Mouse (Mus musculus) cerebellum, adult 2 months (tissue): ENCODE data around the gene Aff3. TPM values are rescaled to one million over a fixed set of nuclear protein-coding genes. Genes with fewer than 3 reads are reported as not detected.
"Not testable (repeated sequence)": the region's sequence is repeated elsewhere in the genome, so short reads cannot be mapped to it uniquely, and the experiment has no call there.

Experiments used
- DNase-seq, 2 experiments: peaks; one replicate each; pipeline ENCODE4 v3.0.0; 2021
- H3K27ac ChIP-seq: fragments of 200-500 bp; 2 replicates; pipeline ENCODE4 v1.5.1; 2012; ENCODE audit warnings: low read length, control low read depth, inconsistent platforms; ENCODE audit not compliant: insufficient read depth
- H3K27me3 ChIP-seq: fragments of 200-500 bp; 2 replicates; pipeline ENCODE4 v1.6.1; 2012; ENCODE audit warnings: inconsistent platforms, mild to moderate bottlenecking, low read length, moderate library complexity; ENCODE audit not compliant: control insufficient read depth, insufficient read depth
- H3K4me1 ChIP-seq: fragments of 200-500 bp; 2 replicates; pipeline ENCODE4 v1.6.1; 2011; ENCODE audit warnings: low read length; ENCODE audit not compliant: control insufficient read depth, insufficient read depth
- H3K4me3 ChIP-seq: fragments of 200-500 bp; replicated peaks from 2 replicates; pipeline ENCODE3; 2011; ENCODE audit warnings: mild to moderate bottlenecking, low read depth, low read length, control low read depth; ENCODE audit not compliant: insufficient read depth
- CTCF ChIP-seq: fragments of 200-500 bp; IDR thresholded peaks from 2 replicates; pipeline ENCODE4 v1.5.1; 2011; ENCODE audit warnings: low read depth, mild to moderate bottlenecking, control low read depth, low read length, moderate library complexity, borderline replicate concordance; ENCODE audit not compliant: insufficient read depth
- POLR2A ChIP-seq: fragments of 200-500 bp; IDR thresholded peaks from 2 replicates; pipeline ENCODE4 v1.6.1; 2011; ENCODE audit warnings: low read length, control low read depth, borderline replicate concordance; ENCODE audit not compliant: insufficient read depth
- WGBS: fragments of 180-500 bp; shearing (Covaris S2); methylation state at CpG from one replicate; pipeline ENCODE4 v1.1.7; 2018; 5-methylcytosine and 5-hydroxymethylcytosine counted together
- polyA plus RNA-seq: library from polyadenylated mRNA; depleted of rRNA; stranded (reverse); fragments of >200 nt; gene quantifications from 2 replicates; pipeline ENCODE4 v1.2.3, GENCODE M21; 2012

The Aff3 gene
- polyA plus RNA-seq, 1 experiment = 19.8 TPM

DNA sequence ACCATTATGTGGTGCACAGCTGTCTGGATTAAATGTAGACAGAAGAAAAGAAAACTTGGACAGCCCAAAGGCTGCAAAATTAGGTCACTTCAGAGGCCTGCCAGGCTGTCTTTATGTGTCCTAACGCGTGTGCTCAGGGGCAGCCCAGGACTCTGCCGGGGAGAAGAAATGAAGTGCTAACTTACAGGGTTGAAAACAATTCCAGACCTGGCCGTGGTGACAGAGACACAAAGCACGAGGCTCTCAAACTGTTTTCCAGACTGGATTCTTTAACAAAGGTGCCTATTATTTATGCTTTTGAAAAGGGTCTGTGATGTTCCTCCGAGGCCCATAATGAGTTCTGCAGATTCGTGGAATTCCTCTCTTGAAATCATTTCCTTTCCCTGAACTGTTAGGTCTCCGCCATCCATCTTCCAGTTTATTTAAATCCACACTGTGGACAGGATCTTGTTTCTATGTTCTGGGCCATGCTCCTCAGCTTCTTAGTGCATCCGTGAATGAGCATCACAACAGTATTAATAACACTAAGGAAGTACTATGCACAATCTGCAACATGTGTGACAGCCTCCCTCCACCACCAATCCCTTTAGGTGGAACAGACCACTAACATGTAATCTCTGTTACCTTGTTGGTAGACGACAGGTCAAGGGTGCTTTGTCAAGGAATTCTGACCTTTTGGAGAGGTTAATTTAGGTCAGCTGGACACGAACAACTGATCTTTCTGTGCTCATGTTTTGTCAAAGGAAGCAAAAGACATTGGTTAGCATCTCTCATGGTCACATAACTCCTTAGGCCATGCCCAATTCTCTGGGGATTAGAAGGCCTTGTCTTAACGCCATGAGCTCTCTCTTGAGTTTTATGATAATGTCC is 228.0 kb downstream of the Aff3 start:
- DNase-seq = no peak
- H3K4me3 ChIP-seq = no peak overlapping the region
- no peaks in the 10 kb centered on the region for H3K27me3 ChIP-seq
- peaks cover 9% of the 10 kb centered on the region; the same call in 1 of the 2 replicates for H3K4me1 ChIP-seq
- WGBS = 84% methylated on average over 12 of the region's 12 CpGs
- H3K27ac ChIP-seq = no peak overlapping the region
- no peak for TF ChIP-seq CTCF

DNA sequence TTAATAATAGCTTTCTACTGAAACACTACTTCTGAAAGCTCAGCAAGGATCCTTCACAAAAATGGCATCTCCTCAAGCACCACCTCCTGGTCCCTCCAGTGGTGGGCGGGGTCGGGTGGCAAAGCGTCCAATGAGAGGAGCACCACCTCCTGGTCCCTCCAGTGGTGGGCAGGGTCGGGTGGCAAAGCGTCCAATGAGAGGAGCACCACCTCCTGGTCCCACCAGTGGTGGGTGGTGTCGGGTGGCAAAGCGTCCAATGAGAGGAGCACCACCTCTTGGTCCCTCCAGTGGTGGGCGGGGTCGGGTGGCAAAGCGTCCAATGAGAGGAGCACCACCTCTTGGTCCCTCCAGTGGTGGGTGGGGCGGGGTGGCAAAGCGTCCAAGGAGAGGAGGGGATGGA is 234.4 kb downstream of the Aff3 start:
- H3K4me1 ChIP-seq, H3K27ac ChIP-seq, H3K27me3 ChIP-seq, DNase-seq, H3K4me3 ChIP-seq: not testable (repeated sequence)
- WGBS = 96% methylated on average over 12 of the region's 12 CpGs

DNA sequence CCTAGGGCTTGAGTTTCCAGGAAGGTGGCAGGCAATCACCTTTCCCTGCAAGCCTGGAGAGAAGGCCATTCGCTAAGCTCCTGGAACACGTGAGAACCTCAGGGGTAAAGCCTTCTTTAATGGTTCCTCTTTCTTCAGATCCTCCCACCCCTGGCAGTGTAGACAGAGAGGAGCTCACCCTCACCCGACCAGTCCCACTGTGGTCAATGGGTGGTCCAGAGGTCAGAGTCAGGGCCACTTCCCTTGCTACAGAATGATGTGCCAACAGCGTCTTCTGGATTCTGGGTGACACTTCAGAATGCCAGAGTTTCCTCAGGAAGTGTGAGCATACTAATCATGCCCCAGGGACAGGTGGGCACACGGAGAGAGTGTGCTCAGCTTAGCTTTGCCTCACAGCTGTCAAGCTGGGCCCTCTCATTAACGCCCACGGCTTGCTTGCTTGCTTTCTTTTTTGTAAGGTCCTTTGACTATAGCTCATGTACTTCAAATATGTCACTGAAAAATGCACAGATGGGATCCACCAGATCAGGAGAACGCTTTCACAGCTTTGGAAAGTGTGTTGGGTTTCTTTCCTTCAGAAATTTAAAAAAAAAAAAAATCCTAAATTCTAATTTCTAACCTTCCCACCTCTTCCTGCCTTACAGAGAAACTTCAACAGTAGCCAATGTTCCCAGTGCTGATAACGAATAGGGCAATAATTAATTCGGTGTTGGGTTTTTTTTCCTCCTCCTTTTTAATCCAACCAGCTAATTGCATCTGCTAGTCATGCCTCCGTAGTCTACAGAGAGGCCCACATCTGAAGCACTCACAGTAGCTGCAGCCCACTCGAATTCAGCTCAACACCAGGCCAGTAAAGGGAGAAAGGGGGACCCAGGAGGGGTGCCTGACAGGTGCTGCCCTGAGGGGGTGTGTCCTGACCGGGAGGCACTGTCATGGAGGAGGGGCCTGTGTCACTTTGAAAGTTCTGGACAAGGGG is 235.8 kb downstream of the Aff3 start:
- TF ChIP-seq CTCF (no peak), POLR2A (no peak)
- 61% methylated on average over 13 of the region's 13 CpGs for WGBS
- DNase-seq = no peak
- Histone ChIP-seq H3K4me1 (peaks cover 4% of the 10 kb centered on the region), H3K4me3 (no peak overlapping the region), H3K27ac (no peak overlapping the region), H3K27me3 (no peaks in the 10 kb centered on the region; the same call in 1 of the 2 replicates)

DNA sequence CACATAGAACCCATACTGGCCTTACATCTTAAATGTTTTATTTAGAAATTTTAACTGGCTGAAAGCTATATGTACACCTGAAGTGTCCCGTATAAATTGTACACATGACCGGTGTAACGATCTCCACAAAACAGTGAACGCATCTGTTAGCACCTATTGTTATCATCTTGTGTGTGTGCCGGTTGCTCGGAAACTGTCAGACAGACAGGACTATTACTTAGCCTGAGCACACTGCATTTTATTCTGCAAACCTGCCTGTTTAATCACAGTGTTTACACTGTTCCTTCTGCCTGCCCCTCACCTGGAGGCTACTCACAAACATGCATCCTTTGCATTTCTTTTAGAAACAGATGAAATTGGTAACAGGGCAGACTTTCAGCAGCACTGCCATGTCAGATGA is 241.8 kb downstream of the Aff3 start:
- Histone ChIP-seq H3K27me3 (no peaks in the 10 kb centered on the region; the same call in 1 of the 2 replicates), H3K4me3 (no peak overlapping the region), H3K27ac (no peak overlapping the region), H3K4me1 (no peaks in the 10 kb centered on the region)
- 97% methylated on average over 6 of the region's 6 CpGs for WGBS
- TF ChIP-seq CTCF (no peak), POLR2A (no peak)
- no peak for DNase-seq

DNA sequence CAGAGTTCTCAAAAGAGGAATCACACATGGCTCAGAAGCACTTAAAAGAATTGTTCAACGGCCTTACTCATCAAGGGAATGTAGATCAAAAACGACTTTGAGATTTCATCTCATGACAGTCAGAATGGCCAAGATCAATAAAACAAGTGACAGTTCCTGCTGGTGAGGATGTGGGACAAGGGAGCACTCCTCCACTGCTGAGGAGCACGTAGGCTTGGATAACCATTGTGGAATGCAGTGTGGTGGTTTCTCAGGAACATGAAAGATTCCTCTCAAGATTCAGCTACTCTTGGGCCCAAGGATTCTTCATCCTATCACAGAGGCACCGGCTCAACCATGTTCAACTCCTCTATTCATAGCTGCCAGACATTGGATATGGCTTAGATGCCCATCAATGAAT is 245.4 kb downstream of the Aff3 start:
- DNase-seq = no peak
- TF ChIP-seq CTCF (no peak), POLR2A (no peak)
- Histone ChIP-seq H3K4me1 (no peaks in the 10 kb centered on the region), H3K27ac (no peak overlapping the region), H3K4me3 (no peak overlapping the region), H3K27me3 (no peaks in the 10 kb centered on the region)
- WGBS = 90% methylated on average over 4 of the region's 4 CpGs

DNA sequence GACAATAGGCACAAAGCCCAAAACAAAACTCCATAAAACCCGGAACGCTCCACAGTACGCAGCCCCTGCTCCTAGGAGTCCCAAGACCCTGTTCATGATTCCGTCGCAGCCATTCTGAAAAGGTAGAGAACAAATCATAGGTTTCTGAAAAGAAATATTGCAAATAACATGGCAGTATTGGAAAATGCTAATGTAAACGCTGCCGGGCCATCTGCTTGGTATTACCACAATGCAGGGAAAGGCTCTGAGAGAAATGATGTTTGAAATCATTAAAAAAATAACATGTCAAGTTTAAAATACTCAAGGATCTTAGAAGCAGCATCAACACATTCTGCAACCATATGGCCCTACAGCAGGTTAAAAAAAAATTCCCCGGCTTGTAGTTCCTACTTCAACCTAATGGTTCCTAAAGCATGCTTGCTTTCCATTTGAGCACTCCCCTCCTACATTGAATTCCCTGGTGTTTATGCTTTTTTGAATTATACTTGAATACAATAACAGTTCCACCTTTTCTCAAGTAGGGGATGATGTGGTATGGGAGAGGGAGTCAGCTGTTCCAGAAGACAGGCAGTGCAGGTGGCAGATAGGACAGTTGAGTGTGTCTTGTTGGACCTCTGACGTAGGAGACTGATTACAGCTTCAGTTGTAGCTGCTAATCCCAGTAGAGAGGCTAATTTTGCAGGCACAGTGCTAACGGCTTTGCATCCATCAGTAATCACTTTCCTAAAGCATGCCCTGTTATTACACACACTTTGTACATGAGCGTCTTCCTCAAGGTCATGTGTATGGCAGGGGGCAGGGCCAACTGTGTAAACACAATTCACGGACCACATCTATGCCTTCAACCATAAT is 246.3 kb downstream of the Aff3 start:
- H3K4me1 ChIP-seq = no peaks in the 10 kb centered on the region
- H3K27ac ChIP-seq = no peak overlapping the region
- H3K4me3 ChIP-seq = no peak overlapping the region
- TF ChIP-seq POLR2A (no peak), CTCF (no peak)
- DNase-seq = no peak
- no peaks in the 10 kb centered on the region for H3K27me3 ChIP-seq
- WGBS = 72% methylated on average over 12 of the region's 12 CpGs

DNA sequence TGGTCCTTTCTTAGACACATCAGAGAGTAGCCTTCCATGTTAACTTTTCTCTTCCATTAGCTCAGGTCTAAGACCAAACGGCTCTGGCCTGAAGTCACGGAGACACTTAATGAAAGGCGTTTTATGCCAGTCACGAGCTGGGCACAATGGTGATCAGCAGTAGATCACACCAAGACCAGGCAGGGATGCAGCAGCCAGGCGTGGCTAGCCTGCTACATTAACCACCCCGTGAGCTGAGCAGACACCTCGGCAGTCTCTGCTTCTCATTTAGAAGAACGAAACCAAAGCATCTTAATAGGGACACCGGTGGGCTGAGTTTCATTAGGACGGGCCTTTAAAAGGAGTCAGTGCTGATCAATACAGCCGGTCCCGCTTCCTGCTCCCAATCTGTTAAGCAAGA is 247.6 kb downstream of the Aff3 start:
- DNase-seq = no peak
- no peak overlapping the region for H3K27ac ChIP-seq
- H3K4me3 ChIP-seq = no peak overlapping the region
- 53% methylated on average over 12 of the region's 12 CpGs for WGBS
- TF ChIP-seq CTCF = no peak
- TF ChIP-seq POLR2A = no peak
- no peaks in the 10 kb centered on the region for H3K4me1 ChIP-seq
- no peaks in the 10 kb centered on the region for H3K27me3 ChIP-seq
